Mouse (Mus musculus) cerebellum, adult 2 months (tissue): ENCODE measurements at regions not wholly inside any gene's neighbourhood (a gene's known extent, or its start where the extent isn't known, plus 50 kb on each side); places are given as distances from the start of the nearest gene placed in this dataset.
A peak's percentile ranks its signal among the peaks of the same experiment; 100 is the strongest.

Source experiments
- DNase-seq, 2 experiments: peaks; one replicate each; pipeline ENCODE4 v3.0.0; 2021
- H3K27ac ChIP-seq: fragments of 200-500 bp; 2 replicates; pipeline ENCODE4 v1.5.1; 2012; ENCODE audit warnings: low read length, control low read depth, inconsistent platforms; ENCODE audit not compliant: insufficient read depth
- H3K27me3 ChIP-seq: fragments of 200-500 bp; 2 replicates; pipeline ENCODE4 v1.6.1; 2012; ENCODE audit warnings: inconsistent platforms, mild to moderate bottlenecking, low read length, moderate library complexity; ENCODE audit not compliant: control insufficient read depth, insufficient read depth
- H3K4me1 ChIP-seq: fragments of 200-500 bp; 2 replicates; pipeline ENCODE4 v1.6.1; 2011; ENCODE audit warnings: low read length; ENCODE audit not compliant: control insufficient read depth, insufficient read depth
- H3K4me3 ChIP-seq: fragments of 200-500 bp; replicated peaks from 2 replicates; pipeline ENCODE3; 2011; ENCODE audit warnings: mild to moderate bottlenecking, low read depth, low read length, control low read depth; ENCODE audit not compliant: insufficient read depth
- CTCF ChIP-seq: fragments of 200-500 bp; IDR thresholded peaks from 2 replicates; pipeline ENCODE4 v1.5.1; 2011; ENCODE audit warnings: low read depth, mild to moderate bottlenecking, control low read depth, low read length, moderate library complexity, borderline replicate concordance; ENCODE audit not compliant: insufficient read depth
- POLR2A ChIP-seq: fragments of 200-500 bp; IDR thresholded peaks from 2 replicates; pipeline ENCODE4 v1.6.1; 2011; ENCODE audit warnings: low read length, control low read depth, borderline replicate concordance; ENCODE audit not compliant: insufficient read depth
- WGBS: fragments of 180-500 bp; shearing (Covaris S2); methylation state at CpG from one replicate; pipeline ENCODE4 v1.1.7; 2018; 5-methylcytosine and 5-hydroxymethylcytosine counted together

GRCm38 (mm10) chr12:92316285-92316684 is 467.3 kb upstream of the Sel1l start:
- Histone ChIP-seq H3K4me1 (no peaks in the 10 kb centered on the region), H3K27ac (no peak overlapping the region), H3K4me3 (no peak overlapping the region), H3K27me3 (no peaks in the 10 kb centered on the region)
- TF ChIP-seq POLR2A, result no peak
- no peak for TF ChIP-seq CTCF
- DNase-seq, result no peak

DNA sequence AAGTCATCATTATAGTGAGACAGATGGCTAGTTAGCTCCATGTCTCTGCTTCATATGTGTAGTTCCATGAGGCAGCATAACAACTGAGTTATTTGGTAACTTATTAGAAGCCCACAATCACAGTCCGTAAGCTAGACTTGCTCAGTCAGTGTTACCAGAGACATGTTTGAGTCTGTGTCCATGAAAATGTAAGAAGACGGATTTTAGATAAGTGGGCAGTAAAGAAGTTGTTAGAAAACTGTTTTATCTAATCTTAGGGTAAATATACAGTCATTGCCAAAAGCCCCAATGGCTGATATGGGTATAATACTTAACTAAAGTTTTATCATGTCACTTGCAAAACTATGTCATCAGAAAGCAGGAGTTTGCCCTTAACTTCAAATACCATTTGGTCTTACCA is 466.9 kb upstream of the Sel1l start:
- Histone ChIP-seq H3K27me3 (no peaks in the 10 kb centered on the region), H3K27ac (no peak overlapping the region), H3K4me3 (no peak overlapping the region), H3K4me1 (no peaks in the 10 kb centered on the region)
- 95% methylated on average over 2 of the region's 2 CpGs for WGBS
- no peak for TF ChIP-seq POLR2A
- no peak for TF ChIP-seq CTCF
- no peak for DNase-seq

DNA sequence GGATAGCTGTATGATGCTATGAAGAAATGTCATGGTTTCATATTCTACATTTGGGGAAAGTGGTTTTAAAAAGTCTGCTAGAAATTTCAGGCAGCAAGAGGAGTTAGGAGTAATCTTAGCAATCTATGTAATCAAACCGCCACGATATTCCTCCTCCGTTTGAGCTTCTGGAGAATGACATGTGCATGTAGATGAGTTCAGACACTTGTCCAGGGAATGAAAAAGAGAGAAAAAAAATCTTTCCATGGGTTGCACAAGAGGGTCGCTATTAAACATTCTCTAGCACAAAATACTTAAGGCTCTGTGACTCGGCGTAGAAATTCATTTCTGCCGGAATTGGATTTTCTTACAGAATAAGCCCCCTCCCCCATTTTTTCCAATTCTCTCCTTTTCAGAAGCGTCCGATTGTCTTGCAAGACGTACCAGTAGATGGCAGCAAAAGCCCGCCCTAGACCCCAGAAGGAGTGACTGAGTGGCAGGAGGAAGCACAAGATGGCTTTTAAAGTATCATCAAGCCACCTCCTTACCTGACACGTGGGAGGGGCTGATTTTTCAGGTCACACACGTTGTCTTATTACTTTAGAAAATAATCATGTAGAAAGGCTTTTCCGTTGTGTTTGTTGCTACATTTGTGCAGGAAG is 454.1 kb upstream of the Sel1l start:
- no peaks in the 10 kb centered on the region for H3K27me3 ChIP-seq
- 13% methylated on average over 14 of the region's 14 CpGs for WGBS
- H3K27ac ChIP-seq, result no peak overlapping the region
- TF ChIP-seq POLR2A (no peak), CTCF (peak; percentile 75)
- H3K4me3 ChIP-seq, result no peak overlapping the region
- no peaks in the 10 kb centered on the region for H3K4me1 ChIP-seq
- peak; percentile 62 to 69 for DNase-seq

DNA sequence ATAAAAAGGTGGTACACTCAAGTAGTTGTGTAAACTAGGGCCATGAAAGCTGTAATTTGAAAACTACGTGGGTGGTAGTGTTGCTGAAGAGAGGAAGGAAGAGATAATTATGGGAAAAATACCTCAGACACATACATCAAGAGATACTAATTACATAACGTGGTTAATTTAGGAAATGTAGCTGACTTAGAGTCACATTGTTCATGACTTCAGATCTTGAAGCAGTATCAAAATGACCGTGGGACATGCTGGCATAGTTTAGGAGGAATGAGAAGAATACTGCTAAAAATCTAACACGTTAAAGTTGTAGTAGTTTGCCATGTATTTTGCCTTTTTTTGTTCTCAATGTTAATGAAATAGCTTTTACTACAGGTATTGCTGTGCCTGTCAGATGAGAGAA is 445.9 kb upstream of the Sel1l start:
- DNase-seq, result no peak
- H3K4me3 ChIP-seq, result no peak overlapping the region
- TF ChIP-seq CTCF, result no peak
- no peak for TF ChIP-seq POLR2A
- WGBS, result 84% methylated on average over 4 of the region's 4 CpGs
- H3K27ac ChIP-seq, result no peak overlapping the region
- H3K27me3 ChIP-seq, result no peaks in the 10 kb centered on the region; the same call in 1 of the 2 replicates
- no peaks in the 10 kb centered on the region for H3K4me1 ChIP-seq

GRCm38 (mm10) chr12:92293341-92293720 is 444.4 kb upstream of the Sel1l start:
- Histone ChIP-seq H3K27me3 (no peaks in the 10 kb centered on the region; the same call in 1 of the 2 replicates), H3K27ac (no peak overlapping the region), H3K4me1 (no peaks in the 10 kb centered on the region), H3K4me3 (no peak overlapping the region)
- DNase-seq, result no peak
- TF ChIP-seq CTCF (no peak), POLR2A (no peak)

DNA sequence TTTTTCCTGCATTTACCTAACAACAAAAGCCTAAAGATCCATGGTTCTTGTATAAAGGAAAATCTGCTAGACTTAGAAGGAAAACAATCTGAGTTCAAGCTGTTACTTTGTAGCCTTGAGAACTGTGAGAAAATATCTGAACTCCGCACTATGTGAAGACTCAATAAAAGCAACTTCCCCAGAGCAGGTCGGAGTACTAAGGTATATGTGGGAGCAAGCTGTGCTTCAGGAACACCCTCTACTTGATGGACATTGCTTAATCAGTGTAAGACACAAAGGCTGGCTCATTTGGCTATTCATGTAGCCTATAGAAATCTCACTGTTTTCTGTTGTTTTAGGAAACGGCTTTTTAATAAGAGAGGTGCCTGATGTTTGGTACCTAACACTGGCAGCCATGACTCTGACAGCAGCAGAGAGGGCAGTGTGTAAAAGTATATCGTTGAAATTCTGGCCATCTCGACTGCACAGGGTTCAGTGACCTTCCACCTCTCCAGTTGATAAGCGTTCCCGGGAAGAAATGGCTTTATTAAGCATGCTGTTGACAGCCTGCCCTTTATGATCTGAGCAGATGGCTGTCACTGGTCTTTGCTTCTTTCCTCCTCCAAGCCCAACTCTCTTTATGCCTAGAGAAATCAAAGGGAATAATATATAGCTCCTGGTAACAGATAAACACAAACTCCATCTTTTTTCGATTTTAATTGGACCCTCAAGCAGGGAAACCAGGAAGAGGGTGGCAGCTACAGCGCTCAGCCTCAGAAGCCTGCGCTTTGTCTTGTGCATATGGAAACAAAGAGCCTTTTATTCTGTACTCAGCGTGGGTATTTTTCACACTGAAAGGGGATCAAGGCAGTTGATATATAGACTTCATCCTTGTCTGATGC is 443.7 kb upstream of the Sel1l start:
- Histone ChIP-seq H3K27me3 (no peaks in the 10 kb centered on the region; the same call in 1 of the 2 replicates), H3K4me1 (no peaks in the 10 kb centered on the region), H3K4me3 (no peak overlapping the region), H3K27ac (no peak overlapping the region)
- TF ChIP-seq CTCF, result no peak
- no peak for TF ChIP-seq POLR2A
- WGBS, result 29% methylated on average over 11 of the region's 11 CpGs
- no peak for DNase-seq

- Histone ChIP-seq H3K27ac (no peak overlapping the region), H3K4me3 (no peak overlapping the region), H3K4me1 (no peaks in the 10 kb centered on the region), H3K27me3 (no peaks in the 10 kb centered on the region; the same call in 1 of the 2 replicates)
- 86% methylated on average over 1 of the region's 1 CpGs for WGBS
- TF ChIP-seq POLR2A (no peak), CTCF (no peak)
- DNase-seq, result no peak
These were observed 442.5 kb upstream of the Sel1l start for GRCm38 (mm10) chr12:92291490-92291889.

DNA sequence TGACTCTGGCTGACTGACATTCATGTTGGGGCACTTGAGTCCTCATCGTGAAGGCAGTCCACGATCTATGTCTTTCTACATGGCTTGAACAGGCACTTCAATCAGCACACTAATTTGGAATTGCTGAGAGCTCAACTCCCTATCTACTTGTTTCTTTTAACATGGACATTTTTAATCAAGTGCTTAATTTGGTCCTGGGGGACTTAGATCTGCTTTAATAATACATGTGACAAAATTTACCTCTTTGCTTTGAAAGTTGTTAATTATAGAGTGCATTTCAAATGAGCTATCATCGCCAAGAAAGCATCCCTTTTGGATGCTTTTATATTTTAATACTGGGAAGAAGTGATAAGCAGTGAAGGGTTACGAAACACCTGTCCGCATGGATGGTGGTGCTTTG is 436.6 kb upstream of the Sel1l start:
- 92% methylated on average over 5 of the region's 5 CpGs for WGBS

More for the DNA sequence above, 436.6 kb upstream of the Sel1l start:
- Histone ChIP-seq H3K27me3 (no peaks in the 10 kb centered on the region; the same call in 1 of the 2 replicates), H3K4me3 (no peak overlapping the region), H3K4me1 (no peaks in the 10 kb centered on the region), H3K27ac (no peak overlapping the region)
- no peak for DNase-seq
- TF ChIP-seq POLR2A (no peak), CTCF (no peak)
